Mouse (Mus musculus) erythroid progenitor cell, adult 5-6 weeks (primary cell): ENCODE data around the gene Nhlrc4. TPM values are rescaled to one million over a fixed set of nuclear protein-coding genes. Genes with fewer than 3 reads are reported as not detected.

Experiments
- ATAC-seq: replicated peaks from 2 replicates; pipeline ENCODE4 v1.8.0; 2016; ENCODE audit warnings: moderate number of reproducible peaks, mild to moderate bottlenecking, moderate TSS enrichment, inconsistent platforms; ENCODE audit not compliant: poor library complexity, low FRiP score, severe bottlenecking
- total RNA-seq, 2 experiments: library from RNA; stranded (forward) in 1 of 2; stranded (reverse) in 1 of 2; fragments of 150-400 nt in 1 of 2; fragments of 186-747, 209-891 nt in 1 of 2; gene quantifications; 2 replicates each; pipeline versions ENCODE4 v1.2.3 to v1.2.4; 2015 to 2017; ENCODE audit warnings: low replicate concordance in 2 of 2

Gene Nhlrc4
- total RNA-seq, 2 experiments from 2014 or later, result 13.7 to 13.8 TPM

- peak; percentile 85 for ATAC-seq
These were observed 2.1 kb downstream of the Nhlrc4 start for GRCm38 (mm10) chr17:25942597-25943151.

- ATAC-seq, result no peak
These were observed 3.1 kb downstream of the Nhlrc4 start for GRCm38 (mm10) chr17:25941511-25942241.

GRCm38 (mm10) chr17:25934526-25934925, 10.2 kb downstream of the Nhlrc4 start:
- ATAC-seq, result no peak

GRCm38 (mm10) chr17:25925348-25925747, 19.4 kb downstream of the Nhlrc4 start:
- 0 out of 2 replicates have a peak, but pooled peaks have one; percentile 0 for ATAC-seq

- no peak for ATAC-seq
These were observed 22.6 kb downstream of the Nhlrc4 start for GRCm38 (mm10) chr17:25922120-25922519.

DNA sequence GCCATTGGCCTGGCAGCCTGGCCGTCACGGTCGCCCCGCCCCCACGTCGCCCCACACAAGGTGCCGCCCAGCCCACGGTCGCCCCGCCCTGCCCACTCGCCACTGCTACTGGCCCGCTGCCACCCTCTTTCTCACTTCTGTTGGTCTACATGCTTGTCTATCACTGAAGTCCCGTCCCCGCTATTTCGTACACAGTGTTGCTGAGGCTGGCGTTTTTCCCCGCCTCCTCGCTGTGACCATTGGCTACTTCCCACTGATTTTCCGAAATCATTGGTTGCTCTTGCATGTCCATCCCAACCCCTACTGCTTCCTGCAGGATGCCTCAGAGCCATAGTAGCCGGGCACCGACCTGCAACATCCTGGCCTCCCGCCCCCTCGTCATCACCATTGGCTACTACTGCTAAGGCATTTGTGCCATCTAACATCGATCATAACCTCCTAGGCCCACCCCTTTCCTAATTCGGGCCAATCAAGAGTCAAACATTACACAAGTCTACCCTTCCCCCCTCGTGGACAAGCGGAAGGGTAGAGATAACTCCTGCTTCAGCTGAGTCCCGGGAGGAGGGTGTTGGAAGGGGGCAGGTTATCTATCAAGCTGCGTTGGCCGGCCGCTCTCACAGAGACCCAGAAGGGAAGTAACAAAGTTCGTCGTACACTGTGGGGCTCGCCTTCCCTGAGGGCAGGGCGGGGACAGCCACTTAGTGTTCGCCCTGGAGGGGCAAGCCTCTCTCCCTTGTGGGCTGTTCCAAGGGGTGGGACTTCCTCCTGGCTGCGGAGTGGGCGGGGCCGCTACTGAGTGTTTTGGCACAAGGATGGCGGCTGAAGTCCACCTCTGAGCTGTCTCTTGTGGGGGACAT, 24.7 kb downstream of the Nhlrc4 start:
- ATAC-seq, result peak; percentile 85

- 0 out of 2 replicates have a peak, but pooled peaks have one; percentile 11 for ATAC-seq
These were observed 25.5 kb downstream of the Nhlrc4 start, which contains the start of gene Rab40c for GRCm38 (mm10) chr17:25919144-25919785. Gene Rab40c, minus strand, starts transcription at chr17:25919727.

DNA sequence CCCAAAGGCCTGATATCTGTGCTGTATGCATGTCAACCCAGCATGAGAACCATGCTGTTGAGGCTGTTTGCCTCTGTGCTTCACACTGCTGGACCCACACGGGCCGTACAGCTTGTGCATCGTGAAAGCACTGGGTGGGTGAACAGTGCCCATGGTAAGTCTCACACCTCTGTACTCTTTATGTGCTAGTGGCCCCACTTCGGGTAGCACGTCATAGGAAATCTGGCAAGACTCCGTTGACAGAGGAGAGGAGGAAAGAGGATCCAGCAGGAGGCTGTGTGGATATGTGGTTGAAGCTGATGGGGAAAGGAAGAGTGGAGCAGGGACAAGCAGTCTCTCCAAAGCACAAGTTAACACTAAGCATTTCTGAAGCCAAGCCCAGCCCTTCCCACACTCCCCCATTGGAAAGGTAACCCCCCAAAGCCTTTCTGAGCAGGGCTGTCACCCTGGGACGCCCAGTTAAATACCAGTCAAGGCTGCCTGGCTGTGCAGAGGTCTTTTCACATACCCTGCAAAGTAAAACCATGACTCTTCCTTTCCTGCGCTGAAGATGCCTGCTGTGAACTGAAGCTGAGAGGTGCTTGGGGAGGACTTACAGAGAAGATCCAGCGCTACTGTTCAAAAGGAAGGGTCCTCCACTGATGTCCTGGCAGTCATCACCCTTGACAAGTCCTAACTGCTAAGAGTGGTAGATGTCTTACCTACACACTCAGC, 26.6 kb downstream of the Nhlrc4 start:
- no peak for ATAC-seq

DNA sequence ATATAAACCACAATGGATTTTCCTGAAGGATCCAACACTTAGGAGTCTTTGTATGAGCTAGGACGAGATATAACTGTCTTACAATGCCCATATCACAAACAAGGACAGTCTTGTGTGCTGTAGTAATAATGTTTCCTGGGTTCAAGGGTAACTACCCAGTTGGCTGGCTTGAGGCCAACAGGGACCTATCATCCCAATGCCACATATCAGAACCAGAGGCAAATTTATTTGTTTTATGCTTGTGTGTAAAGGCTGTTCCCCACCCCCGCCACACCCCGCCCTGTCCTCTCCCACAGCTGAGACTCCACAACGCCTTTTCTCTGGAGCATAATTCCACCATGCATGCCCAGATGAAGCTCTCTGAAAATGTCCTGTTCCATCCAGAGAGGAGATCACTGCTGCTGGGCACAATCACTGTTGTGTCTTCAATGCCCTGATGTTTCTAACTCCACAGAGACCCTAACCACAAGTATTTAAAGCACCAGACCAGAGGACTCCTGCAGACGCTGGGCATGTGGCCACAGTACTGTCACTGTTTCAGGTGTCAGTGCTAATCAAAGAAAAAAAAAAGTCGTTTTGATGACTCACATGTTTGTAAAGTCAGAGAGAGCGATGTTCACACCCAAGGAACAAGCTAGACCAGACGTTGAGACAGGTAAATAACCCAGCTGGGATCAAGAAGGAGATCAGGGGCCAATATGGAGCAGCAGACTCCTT, 27.7 kb downstream of the Nhlrc4 start:
- ATAC-seq, result no peak

GRCm38 (mm10) chr17:25914295-25914694, 30.5 kb downstream of the Nhlrc4 start:
- ATAC-seq, result no peak

DNA sequence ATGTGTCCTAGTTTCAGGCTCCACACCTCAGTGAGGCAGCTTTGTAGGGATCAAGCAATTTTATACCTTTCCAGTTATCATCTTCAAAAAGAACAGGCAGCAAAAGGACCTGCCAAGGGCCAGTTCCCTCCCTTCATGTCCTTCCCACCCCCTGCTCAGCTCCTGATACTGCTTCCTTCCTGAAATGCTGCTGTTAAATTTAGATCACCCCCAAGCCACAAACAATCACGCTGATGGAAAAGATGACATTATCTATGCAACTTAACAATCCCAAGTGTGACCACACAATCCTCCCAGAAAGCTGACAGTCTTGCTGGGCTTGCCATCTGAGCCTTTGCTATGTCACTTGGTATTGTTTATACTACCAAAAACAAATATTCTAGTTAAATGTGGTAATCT, 30.9 kb downstream of the Nhlrc4 start:
- ATAC-seq, result no peak

DNA sequence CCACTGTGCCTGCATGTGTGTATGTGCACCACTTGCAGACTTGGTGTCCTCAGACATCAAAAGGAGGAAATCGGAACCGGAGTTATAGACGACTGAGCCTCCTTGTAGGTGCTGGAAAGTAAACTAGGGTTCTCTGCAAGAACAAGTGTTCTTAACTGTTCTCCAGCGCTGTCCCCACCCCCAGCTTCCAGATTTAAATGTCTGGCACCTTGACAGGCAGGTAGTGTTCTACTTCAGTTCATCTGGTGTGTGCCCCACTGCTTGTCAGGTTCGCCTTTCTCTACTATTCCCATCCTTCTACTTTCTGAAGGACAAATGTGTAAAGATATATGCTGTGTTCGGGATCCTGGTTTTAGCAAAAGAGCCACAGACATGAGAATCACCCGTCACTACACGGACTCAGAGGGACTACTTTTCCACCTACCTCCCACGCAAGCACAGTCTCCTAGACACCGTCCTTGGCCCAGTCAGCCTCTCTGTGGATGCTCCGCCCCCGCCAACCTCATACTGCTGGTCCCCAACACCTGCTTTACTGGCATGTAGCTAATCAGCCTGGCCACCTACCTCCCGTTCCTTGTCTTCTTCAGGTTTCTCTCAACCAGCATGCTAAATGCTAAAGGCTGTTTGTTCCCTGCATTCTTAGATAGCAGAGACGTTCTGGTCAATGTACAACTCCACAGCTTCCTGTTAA, 31.4 kb downstream of the Nhlrc4 start:
- no peak for ATAC-seq

DNA sequence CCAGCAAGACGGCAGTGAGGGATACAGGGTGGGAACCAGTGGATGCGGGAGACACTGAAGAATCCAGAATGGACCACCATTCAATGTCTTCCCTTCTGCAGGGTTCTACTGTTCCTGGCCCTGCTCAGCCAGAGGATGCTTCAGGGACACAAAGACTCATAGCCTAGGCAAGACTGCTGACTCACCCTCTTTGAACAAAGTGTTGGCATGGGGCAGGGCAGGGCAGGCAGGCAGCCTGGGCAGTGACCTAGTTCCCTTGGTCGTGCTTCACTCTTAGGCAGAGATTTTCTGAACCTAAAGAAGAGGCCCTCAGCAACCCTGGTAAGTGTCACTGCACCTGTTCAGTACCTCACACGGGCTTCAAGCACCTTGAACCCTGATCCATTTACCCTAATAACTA, 32.9 kb downstream of the Nhlrc4 start:
- peak; percentile 68 for ATAC-seq

GRCm38 (mm10) chr17:25907640-25908039, 37.1 kb downstream of the Nhlrc4 start:
- ATAC-seq, result no peak

- ATAC-seq, result no peak
These were observed 41.7 kb downstream of the Nhlrc4 start for GRCm38 (mm10) chr17:25903061-25903460.

DNA sequence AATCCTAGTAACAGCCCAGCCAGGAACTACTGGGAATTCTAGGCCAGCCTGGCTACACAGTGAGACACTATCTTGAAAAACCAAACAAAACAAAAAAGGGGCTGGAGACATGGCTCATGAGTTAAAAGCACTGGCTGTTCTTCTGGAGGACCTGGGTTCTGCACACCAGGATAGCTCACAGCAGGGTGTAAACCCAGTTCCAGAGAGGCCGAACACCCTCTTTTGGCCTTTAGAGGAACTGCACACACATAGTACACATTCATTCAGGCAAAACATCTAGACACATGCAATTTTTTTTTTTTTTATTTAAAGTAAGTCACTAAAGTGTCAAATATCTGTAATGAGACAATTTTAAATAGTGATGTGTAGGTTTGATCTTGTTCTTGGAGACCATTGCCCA, 44.6 kb downstream of the Nhlrc4 start:
- no peak for ATAC-seq

DNA sequence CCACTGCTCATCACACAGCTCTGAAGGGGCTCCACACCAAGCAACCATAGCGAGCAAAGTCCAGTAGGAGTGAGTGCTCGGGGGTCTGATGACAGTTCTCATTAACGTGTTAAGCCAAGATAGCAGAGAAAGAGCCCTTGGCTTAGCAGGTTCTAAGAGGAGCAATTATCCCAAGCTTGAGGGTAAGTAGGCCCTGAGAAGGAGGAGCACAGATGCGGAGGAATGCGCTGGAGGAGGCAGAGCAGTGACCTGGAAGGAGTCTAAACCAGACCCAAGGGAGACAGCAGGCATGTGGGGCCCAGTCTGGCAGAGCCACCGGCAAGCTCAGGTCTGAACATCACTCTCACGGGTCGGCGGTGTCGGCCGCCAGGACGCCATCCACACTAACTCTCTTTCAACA, 48.9 kb downstream of the Nhlrc4 start:
- no peak for ATAC-seq

GRCm38 (mm10) chr17:25895415-25895814, 49.3 kb downstream of the Nhlrc4 start:
- ATAC-seq, result no peak
